Mouse (Mus musculus): ENCODE results near the gene Vsig2. TPM values are rescaled to one million over a fixed set of nuclear protein-coding genes. Genes with fewer than 3 reads are reported as not detected.

The Vsig2 gene
- polyA plus RNA-seq, 1 experiment from 2014 or later = 1.6 TPM

- Histone ChIP-seq H3K36me3 (peaks cover 45% of the 10 kb centered on the region), H3K4me3 (replicated peaks) (no peak overlapping the region), H3K9ac (replicated peaks) (no peak overlapping the region), H3K9me3 (no peaks in the 10 kb centered on the region), H3K27ac (no peak overlapping the region), H3K4me2 (no peak overlapping the region), H3K4me1 (replicated peaks) (peaks cover 4% of the 10 kb centered on the region; the same call in 1 of the 2 replicates), H3K27me3 (no peaks in the 10 kb centered on the region)
- no peak for ATAC-seq (ENCODE audit: insufficient number of reproducible peaks, insufficient read depth, low FRiP score, low TSS enrichment, low read depth)
- WGBS = 88% methylated on average over 8 of the region's 8 CpGs
Measured at GRCm38 (mm10) chr9:37518991-37519390, 20.1 kb upstream of the Vsig2 start.

GRCm38 (mm10) chr9:37519995-37520394, 19.1 kb upstream of the Vsig2 start:
- H3K9ac ChIP-seq (replicated peaks) = no peak overlapping the region
- no peaks in the 10 kb centered on the region for H3K27me3 ChIP-seq
- H3K9me3 ChIP-seq = no peaks in the 10 kb centered on the region
- peaks cover 4% of the 10 kb centered on the region; the same call in 1 of the 2 replicates for H3K4me1 ChIP-seq (replicated peaks)
- 88% methylated on average over 2 of the region's 2 CpGs for WGBS
- H3K27ac ChIP-seq = no peak overlapping the region
- no peak for ATAC-seq (ENCODE audit: insufficient number of reproducible peaks, insufficient read depth, low FRiP score, low TSS enrichment, low read depth)
- H3K36me3 ChIP-seq = peaks cover 53% of the 10 kb centered on the region
- no peak overlapping the region for H3K4me3 ChIP-seq (replicated peaks)
- no peak overlapping the region for H3K4me2 ChIP-seq

- 0 out of 2 replicates have a peak, but pooled peaks cover 6% of the 10 kb centered on the region for H3K9me3 ChIP-seq
- H3K4me2 ChIP-seq = no peak overlapping the region
- no peak overlapping the region for H3K27ac ChIP-seq
- peaks cover 54% of the 10 kb centered on the region for H3K27me3 ChIP-seq
- 84% methylated on average over 2 of the region's 2 CpGs for WGBS
- peaks cover 21% of the 10 kb centered on the region for H3K4me1 ChIP-seq (replicated peaks)
- no peak overlapping the region for H3K9ac ChIP-seq (replicated peaks)
- no peak for ATAC-seq (ENCODE audit: insufficient number of reproducible peaks, insufficient read depth, low FRiP score, low TSS enrichment, low read depth)
- peaks cover 42% of the 10 kb centered on the region for H3K36me3 ChIP-seq
- H3K4me3 ChIP-seq (replicated peaks) = no peak overlapping the region
Measured at GRCm38 (mm10) chr9:37525461-37525860, 13.6 kb upstream of the Vsig2 start.

- no peak overlapping the region for H3K4me3 ChIP-seq (replicated peaks)
- H3K9ac ChIP-seq (replicated peaks) = no peak overlapping the region
- no peak for ATAC-seq (ENCODE audit: insufficient number of reproducible peaks, insufficient read depth, low FRiP score, low TSS enrichment, low read depth)
- no peak overlapping the region for H3K27ac ChIP-seq
- 22% methylated on average over 21 of the region's 21 CpGs for WGBS
- H3K27me3 ChIP-seq = peaks cover 67% of the 10 kb centered on the region
- H3K9me3 ChIP-seq = 0 out of 2 replicates have a peak, but pooled peaks cover 6% of the 10 kb centered on the region
- peaks cover 31% of the 10 kb centered on the region for H3K4me1 ChIP-seq (replicated peaks)
- H3K4me2 ChIP-seq = peak overlapping the region; percentile 34
- H3K36me3 ChIP-seq = peaks cover 34% of the 10 kb centered on the region
Measured at GRCm38 (mm10) chr9:37526443-37527395, 12.3 kb upstream of the Vsig2 start.

GRCm38 (mm10) chr9:37527396-37528224, 11.4 kb upstream of the Vsig2 start, which contains the start of gene Esam:
Gene Esam, plus strand, starts transcription at chr9:37528078.
- H3K36me3 ChIP-seq = peaks cover 27% of the 10 kb centered on the region
- peak within 1 kb of the TSS; percentile 34 for H3K4me3 ChIP-seq (replicated peaks)
- 0 out of 2 replicates have a peak within 1 kb of the TSS, but pooled peaks have one; percentile 35 for H3K27ac ChIP-seq
- H3K9ac ChIP-seq (replicated peaks) = no peak within 1 kb of the TSS
- no peak for ATAC-seq (ENCODE audit: insufficient number of reproducible peaks, insufficient read depth, low FRiP score, low TSS enrichment, low read depth)
- H3K9me3 ChIP-seq = 0 out of 2 replicates have a peak, but pooled peaks cover 6% of the 10 kb centered on the region
- 3% methylated on average over 41 of the region's 41 CpGs for WGBS
- peak within 1 kb of the TSS; percentile 34 for H3K4me2 ChIP-seq
- H3K4me1 ChIP-seq (replicated peaks) = peaks cover 31% of the 10 kb centered on the region
- peaks cover 74% of the 10 kb centered on the region for H3K27me3 ChIP-seq

GRCm38 (mm10) chr9:37528225-37528970, 10.7 kb upstream of the Vsig2 start:
- no peak for ATAC-seq (ENCODE audit: insufficient number of reproducible peaks, insufficient read depth, low FRiP score, low TSS enrichment, low read depth)
- Histone ChIP-seq H3K4me2 (peak overlapping the region; percentile 34; the same call in 1 of the 2 replicates), H3K9ac (replicated peaks) (no peak overlapping the region), H3K27ac (no peak overlapping the region), H3K36me3 (peaks cover 19% of the 10 kb centered on the region), H3K4me3 (replicated peaks) (peak overlapping the region; percentile 18), H3K27me3 (peaks cover 82% of the 10 kb centered on the region), H3K4me1 (replicated peaks) (peaks cover 31% of the 10 kb centered on the region), H3K9me3 (0 out of 2 replicates have a peak, but pooled peaks cover 6% of the 10 kb centered on the region)
- 23% methylated on average over 9 of the region's 9 CpGs for WGBS

- Histone ChIP-seq H3K27me3 (peaks cover 88% of the 10 kb centered on the region), H3K4me3 (replicated peaks) (peak overlapping the region; percentile 34), H3K27ac (no peak overlapping the region), H3K4me2 (peak overlapping the region; percentile 66), H3K9me3 (0 out of 2 replicates have a peak, but pooled peaks cover 6% of the 10 kb centered on the region), H3K36me3 (0 out of 2 replicates have a peak, but pooled peaks cover 6% of the 10 kb centered on the region), H3K9ac (replicated peaks) (peak overlapping the region; percentile 47), H3K4me1 (replicated peaks) (peaks cover 31% of the 10 kb centered on the region)
- WGBS = 1% methylated on average over 32 of the region's 32 CpGs
- no peak for ATAC-seq (ENCODE audit: insufficient number of reproducible peaks, insufficient read depth, low FRiP score, low TSS enrichment, low read depth)
Measured at GRCm38 (mm10) chr9:37530031-37530887, 8.8 kb upstream of the Vsig2 start.

- Histone ChIP-seq H3K4me2 (peak overlapping the region; percentile 66), H3K9me3 (0 out of 2 replicates have a peak, but pooled peaks cover 6% of the 10 kb centered on the region), H3K27ac (no peak overlapping the region), H3K4me1 (replicated peaks) (peaks cover 31% of the 10 kb centered on the region), H3K4me3 (replicated peaks) (peak overlapping the region; percentile 34), H3K36me3 (no peaks in the 10 kb centered on the region), H3K27me3 (peaks cover 80% of the 10 kb centered on the region), H3K9ac (replicated peaks) (peak overlapping the region; percentile 47; the same call in 1 of the 2 replicates)
- ATAC-seq (ENCODE audit: insufficient number of reproducible peaks, insufficient read depth, low FRiP score, low TSS enrichment, low read depth) = no peak; the same call in 1 of the 2 replicates
- under 1% methylated on average over 31 of the region's 31 CpGs for WGBS
Measured at GRCm38 (mm10) chr9:37530888-37531705, 8.0 kb upstream of the Vsig2 start.

GRCm38 (mm10) chr9:37536851-37537250, 2.2 kb upstream of the Vsig2 start:
- Histone ChIP-seq H3K27me3 (peaks cover 63% of the 10 kb centered on the region), H3K9ac (replicated peaks) (no peak overlapping the region), H3K36me3 (no peaks in the 10 kb centered on the region), H3K27ac (no peak overlapping the region), H3K4me3 (replicated peaks) (no peak overlapping the region), H3K4me2 (no peak overlapping the region), H3K9me3 (no peaks in the 10 kb centered on the region), H3K4me1 (replicated peaks) (peaks cover 12% of the 10 kb centered on the region; the same call in 1 of the 2 replicates)
- no peak for ATAC-seq (ENCODE audit: insufficient number of reproducible peaks, insufficient read depth, low FRiP score, low TSS enrichment, low read depth)
- WGBS = 79% methylated on average over 4 of the region's 4 CpGs

Measured in limb, embryonic 12.5 days (tissue).